ENCODE assay signal across 8 mouse cellular contexts in the genomic region with DNA sequence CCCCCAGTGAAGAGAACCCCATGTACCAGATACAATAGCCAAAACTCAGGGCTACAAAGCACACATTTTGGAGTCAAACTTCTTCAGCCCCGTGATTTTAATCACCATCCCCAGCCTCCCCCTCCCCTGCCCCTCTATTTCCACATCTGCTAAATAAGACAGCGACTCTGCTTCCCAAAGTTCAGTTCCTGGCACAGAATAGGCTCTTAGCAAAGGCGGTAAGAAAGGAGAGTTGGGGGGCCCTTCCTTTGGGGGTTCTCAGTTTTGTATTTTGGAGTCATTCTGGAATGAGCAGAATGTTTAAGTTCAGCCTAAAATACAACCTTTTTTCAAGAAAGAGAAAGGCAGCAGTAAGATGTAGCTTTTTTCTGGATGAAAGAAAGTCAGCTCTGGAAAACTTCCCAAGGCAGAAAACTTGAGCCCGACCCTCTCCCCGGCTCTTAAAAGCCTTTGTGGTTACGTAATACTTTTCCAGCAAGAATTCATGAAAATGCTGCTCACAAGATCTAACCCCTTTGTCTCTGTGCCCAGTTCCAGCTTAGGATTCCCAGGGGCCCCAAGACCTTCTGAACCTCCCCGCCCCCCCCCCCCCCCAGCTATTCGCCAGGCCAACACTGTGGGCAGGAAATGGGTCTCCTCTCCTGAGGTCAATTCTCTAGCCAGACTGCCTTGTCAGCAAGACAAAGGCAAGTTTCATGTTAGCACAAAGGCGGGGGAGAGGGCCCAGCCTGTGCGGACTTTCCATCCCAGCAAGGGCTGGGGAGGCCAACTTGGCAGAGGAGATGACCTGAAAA. TPM values are rescaled to one million over a fixed set of nuclear protein-coding genes. Genes with fewer than 3 reads are reported as not detected.
DNase-seq lines count a peak whose midpoint lies in the region; ATAC-seq and TF ChIP-seq lines count a peak whose summit lies in the region.

No protein-coding gene starts in this region.

- H3K27me3 ChIP-seq in embryonic facial prominence, embryonic 10.5 days (replicated peaks; ENCODE audit: low read depth, poor library complexity, severe bottlenecking), result no peaks in the 10 kb centered on the region
- no peaks in the 10 kb centered on the region for H3K27me3 ChIP-seq in kidney, adult 2 months (replicated peaks; ENCODE audit: control insufficient read depth, insufficient read depth, low read length)
- no peaks in the 10 kb centered on the region for H3K27me3 ChIP-seq in lung, postnatal 0 days (replicated peaks; ENCODE audit: insufficient read depth, low read length)

- TF ChIP-seq EP300 in lung, postnatal 0 days (IDR thresholded peaks at IDR 0.05), result no peak

- H3K9me3 ChIP-seq in embryonic facial prominence, embryonic 10.5 days, result no peaks in the 10 kb centered on the region
- H3K9me3 ChIP-seq in lung, postnatal 0 days (ENCODE audit: low read length), result no peaks in the 10 kb centered on the region

- peaks cover 48% of the 10 kb centered on the region for H3K4me1 ChIP-seq in embryonic facial prominence, embryonic 10.5 days
- no peaks in the 10 kb centered on the region for H3K4me1 ChIP-seq in kidney, adult 2 months (ENCODE audit: control insufficient read depth, insufficient read depth, low read length)
- no peaks in the 10 kb centered on the region for H3K4me1 ChIP-seq in lung, postnatal 0 days (ENCODE audit: insufficient read depth, low read depth, low read length)

- H3K36me3 ChIP-seq in embryonic facial prominence, embryonic 10.5 days (replicated peaks), result peaks cover 86% of the 10 kb centered on the region
- no peaks in the 10 kb centered on the region for H3K36me3 ChIP-seq in kidney, adult 2 months (ENCODE audit: control insufficient read depth, insufficient read depth, low read length)
- no peaks in the 10 kb centered on the region; the same call in 1 of the 2 replicates for H3K36me3 ChIP-seq in lung, postnatal 0 days (ENCODE audit: insufficient read depth, low read length)

- TF ChIP-seq CTCF in layer of hippocampus, adult 2 months (conservative IDR thresholded peaks at IDR 0.05), result no peak
- TF ChIP-seq CTCF in kidney, adult 2 months (conservative IDR thresholded peaks at IDR 0.05; ENCODE audit: insufficient read depth, insufficient read length, low read depth, low read length), result no peak
- no peak for TF ChIP-seq CTCF in lung, postnatal 0 days (IDR thresholded peaks at IDR 0.05)

- H3K9ac ChIP-seq in lung, postnatal 0 days (replicated peaks; ENCODE audit: low read depth), result no peak overlapping the region

- TF ChIP-seq POLR2A in kidney, adult 2 months (IDR thresholded peaks at IDR 0.05; ENCODE audit: low read depth, low read length), result no peak

- peak; percentile 91 for ATAC-seq in lung, postnatal 0 days

- 10% methylated on average over 10 of the region's 10 CpGs for WGBS in embryonic facial prominence, embryonic 10.5 days
- WGBS in kidney, adult 2 months, result 35% methylated on average over 10 of the region's 10 CpGs
- 16% methylated on average over 10 of the region's 10 CpGs for WGBS in lung, postnatal 0 days

- peak overlapping the region; percentile 57 for H3K27ac ChIP-seq in layer of hippocampus, adult 2 months
- peak overlapping the region; percentile 89 for H3K27ac ChIP-seq in embryonic facial prominence, embryonic 10.5 days (replicated peaks)
- H3K27ac ChIP-seq in kidney, adult 2 months (ENCODE audit: insufficient read depth, low read depth, low read length), result no peak overlapping the region
- peak overlapping the region; percentile 77 for H3K27ac ChIP-seq in lung, postnatal 0 days (ENCODE audit: low read length)

- DNase-seq in layer of hippocampus, adult 2 months (ENCODE audit: low spot score in 2 of 2), result peak; percentile 45 to 51
- DNase-seq in layer of hippocampus, postnatal 25 days (ENCODE audit: extremely low spot score in 1 of 2, low spot score in 1 of 2), result no peak
- DNase-seq in embryonic facial prominence, embryonic 10.5 days (ENCODE audit: low spot score), result peak; percentile 75
- peak; percentile 72 to 76 for DNase-seq in heart, adult 9 months (ENCODE audit: low spot score in 2 of 2)
- DNase-seq in kidney, adult 2 months, result peak; percentile 67
- peak; percentile 91 for DNase-seq in lung, postnatal 0 days (ENCODE audit: low spot score)
- DNase-seq in retina, postnatal 1 day, result peak; percentile 84
- DNase-seq in thymus, postnatal 4 days, result no peak

- no peak overlapping the region for H3K4me3 ChIP-seq in layer of hippocampus, adult 2 months
- 0 out of 2 replicates have a peak overlapping the region, but pooled peaks have one; percentile 21 for H3K4me3 ChIP-seq in embryonic facial prominence, embryonic 10.5 days
- H3K4me3 ChIP-seq in kidney, adult 2 months (ENCODE audit: insufficient read depth, low read depth, low read length), result no peak overlapping the region
- H3K4me3 ChIP-seq in lung, postnatal 0 days (ENCODE audit: low read depth, low read length), result no peak overlapping the region

- no peak overlapping the region for H3K4me2 ChIP-seq in lung, postnatal 0 days (replicated peaks; ENCODE audit: low read depth, low read length)

RNA-seq across cellular contexts. Expression of gene Sh3pxd2b, which starts 35.9 kb away (rescaled TPM):
- 10 to 100 TPM; 10.2 to 11.1 TPM for total RNA-seq in layer of hippocampus, adult 2 months (2021)
- total RNA-seq in layer of hippocampus, postnatal 25 days (2021), result 10 to 100 TPM in 1 of 2 experiments, 1 to 10 TPM in 1; 9.8 to 10.9 TPM
- polyA plus RNA-seq in embryonic facial prominence, embryonic 10.5 days (2016; fragmentation: Nextera tagmentation; extraction: Ambion mirVana), result 28.3 and 29.6 TPM in 2 replicates
- 3.7 TPM in 2 replicates for polyA plus RNA-seq in kidney, adult 2 months (2012; rRNA removed)
- 7.4 and 9.4 TPM in 2 replicates for polyA plus RNA-seq in lung, postnatal 0 days (2015; fragmentation: Nextera tagmentation; extraction: Ambion mirVana)

Comparison
In these comparisons a context has a peak if more than half of its experiments do, and no peak if none do; other contexts are left out.
1. DNase-seq: peak in layer of hippocampus, adult 2 months (2 of 2), embryonic facial prominence, embryonic 10.5 days (single experiment), heart, adult 9 months (2 of 2), kidney, adult 2 months (single experiment), lung, postnatal 0 days (single experiment) and retina, postnatal 1 day (single experiment); none in layer of hippocampus, postnatal 25 days (0 of 2) and thymus, postnatal 4 days (single experiment).